Mouse (Mus musculus) brain, embryonic 14.5 days (tissue): ENCODE measurements around the gene Tbc1d10b.

ENCODE experiments used
- CTCF ChIP-seq: fragments of 200-500 bp; IDR thresholded peaks from 2 replicates; pipeline ENCODE4 v1.5.1; 2012; ENCODE audit warnings: inconsistent platforms, mild to moderate bottlenecking, moderate library complexity, borderline replicate concordance; ENCODE audit not compliant: insufficient read depth, insufficient read length; ENCODE audit errors: extremely low read depth
- POLR2A ChIP-seq: fragments of 200-500 bp; IDR thresholded peaks from 2 replicates; pipeline ENCODE4 v1.6.1; 2012; ENCODE audit warnings: mild to moderate bottlenecking, inconsistent platforms, borderline replicate concordance; ENCODE audit not compliant: poor library complexity, insufficient read depth, insufficient read length, severe bottlenecking; ENCODE audit errors: extremely low read depth

DNA sequence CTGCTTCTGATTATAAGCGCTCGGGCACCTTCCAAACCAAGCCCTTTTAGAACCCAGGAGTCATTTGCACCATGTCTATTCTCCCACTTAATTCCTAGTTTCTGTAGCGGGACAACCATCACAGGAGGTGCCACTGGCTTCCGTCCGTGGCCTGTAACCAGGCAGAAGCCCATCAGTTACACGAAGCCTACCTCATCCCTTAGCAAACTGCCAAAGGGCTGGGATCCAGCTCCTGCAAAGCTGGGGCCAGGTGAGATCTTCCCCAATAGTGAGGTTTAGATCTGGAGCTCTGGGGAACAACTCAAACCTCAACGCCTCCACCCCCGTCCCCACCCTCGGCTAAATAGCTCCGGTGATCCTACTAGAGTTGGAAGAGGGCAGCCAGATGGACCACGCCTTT is 11.8 kb downstream of the Tbc1d10b start:
- no peak for TF ChIP-seq POLR2A
- no peak for TF ChIP-seq CTCF
